Mouse (Mus musculus) liver, embryonic 14.5 days (tissue): ENCODE data around the gene Lzic.

Experiments
- CTCF ChIP-seq: IDR thresholded peaks from 2 replicates; pipeline ENCODE4 v1.5.1; 2016; ENCODE audit warnings: antibody characterized with exemption, low read depth, control low read depth
- EP300 ChIP-seq: IDR thresholded peaks from 2 replicates; pipeline ENCODE4 v1.6.1; 2016; ENCODE audit warnings: antibody characterized with exemption, low read depth

DNA sequence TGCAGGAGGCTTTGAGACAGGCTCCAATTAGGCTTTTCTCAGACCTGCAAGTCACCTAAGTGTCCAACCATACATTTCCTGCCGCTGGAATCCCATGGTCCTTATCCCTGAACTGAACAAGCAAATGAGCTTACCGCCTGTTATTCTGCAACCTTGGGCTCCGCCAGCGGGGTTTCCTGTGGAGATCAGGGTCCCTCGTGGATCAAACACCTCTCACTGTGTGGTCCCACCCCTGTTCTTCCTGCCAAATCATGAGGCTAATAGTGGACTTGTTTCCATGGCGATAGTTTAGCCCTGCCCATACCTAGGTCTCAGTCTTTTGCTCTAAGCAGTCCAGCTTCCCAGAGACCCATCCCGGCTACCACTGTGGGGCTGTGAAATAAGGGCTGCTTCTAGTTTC, 41.3 kb downstream of the Lzic start:
- TF ChIP-seq CTCF (no peak), EP300 (no peak)
